Mouse (Mus musculus) thymus, adult 2 months (tissue): ENCODE measurements around the gene C1qtnf1.

Experiments
- CTCF ChIP-seq: fragments of 200-500 bp; IDR thresholded peaks from 2 replicates; pipeline ENCODE4 v1.5.1; 2012; ENCODE audit warnings: mild to moderate bottlenecking, control low read depth, low read length, moderate library complexity, borderline replicate concordance; ENCODE audit not compliant: control insufficient read depth, poor library complexity, insufficient read depth; ENCODE audit errors: extremely low read depth
- POLR2A ChIP-seq: fragments of 200-500 bp; IDR thresholded peaks from 2 replicates; pipeline ENCODE4 v1.6.1; 2012; ENCODE audit warnings: mild to moderate bottlenecking, low read length, control low read depth, moderate library complexity; ENCODE audit not compliant: control insufficient read depth, poor library complexity, insufficient read depth; ENCODE audit errors: extremely low read depth

- TF ChIP-seq CTCF, result no peak
- no peak for TF ChIP-seq POLR2A
Observed at GRCm38 (mm10) chr11:118434093-118434492, 6.1 kb downstream of the C1qtnf1 start.
